Mouse (Mus musculus) frontal cortex, postnatal 14 days (tissue): ENCODE results near the gene Eng.

Source experiments
- DNase-seq, 2 experiments: peaks; one replicate each; pipeline ENCODE4 v3.0.0; 2022; ENCODE audit warnings: low spot score in 2 of 2

Eng gene

DNA sequence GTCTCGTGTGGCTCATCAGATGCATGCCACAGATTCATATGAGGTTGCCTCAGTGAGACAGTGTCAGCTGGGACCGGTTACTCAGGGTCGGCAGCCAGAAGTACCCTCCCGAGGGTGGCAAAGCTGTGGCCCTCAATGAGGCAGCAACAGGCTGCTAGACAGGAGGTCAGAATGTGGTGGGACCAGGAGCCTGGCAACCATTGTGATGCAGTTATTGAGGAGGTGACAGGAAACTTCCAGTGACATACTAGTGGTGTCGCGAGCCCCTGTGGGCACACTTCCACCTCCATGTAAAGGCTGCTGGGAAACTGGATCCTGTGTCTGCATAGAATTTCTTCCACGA is 24.9 kb upstream of the Eng start, which contains the start of gene Ak1:
Gene Ak1 (plus strand): TSS at position 242 of the 343 bp plus-strand sequence.
- DNase-seq = no peak

DNA sequence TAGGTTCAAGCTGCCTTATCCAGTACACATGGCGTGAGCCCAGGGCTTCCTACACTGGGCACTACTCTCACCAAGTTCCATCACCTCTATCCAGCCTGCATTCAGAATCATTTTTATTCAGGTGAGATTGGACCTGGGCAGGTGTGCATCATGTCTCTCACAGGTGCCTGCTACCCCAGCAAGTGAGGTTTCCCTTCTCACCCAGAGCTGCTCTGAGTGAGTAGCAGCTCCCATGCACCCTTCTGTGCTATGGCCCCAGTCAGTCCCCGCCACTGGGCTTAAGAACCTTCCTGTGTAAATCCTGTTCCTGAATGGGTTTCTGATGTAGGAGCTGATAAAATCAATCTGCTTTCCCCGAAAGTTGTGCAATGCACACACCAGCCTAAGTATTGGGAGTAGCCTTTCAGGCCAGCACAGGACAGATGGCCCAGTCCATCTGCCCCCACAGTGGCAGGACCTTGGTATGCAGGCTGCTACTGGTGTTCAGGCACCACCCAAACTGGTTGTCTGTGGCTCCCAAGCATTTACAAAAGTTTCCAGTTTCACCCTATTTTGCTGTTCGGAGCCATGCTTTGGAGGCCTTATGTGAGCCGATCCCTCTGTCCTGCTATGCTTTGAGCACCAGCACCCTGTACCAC is 22.2 kb upstream of the Eng start:
- DNase-seq = no peak

DNA sequence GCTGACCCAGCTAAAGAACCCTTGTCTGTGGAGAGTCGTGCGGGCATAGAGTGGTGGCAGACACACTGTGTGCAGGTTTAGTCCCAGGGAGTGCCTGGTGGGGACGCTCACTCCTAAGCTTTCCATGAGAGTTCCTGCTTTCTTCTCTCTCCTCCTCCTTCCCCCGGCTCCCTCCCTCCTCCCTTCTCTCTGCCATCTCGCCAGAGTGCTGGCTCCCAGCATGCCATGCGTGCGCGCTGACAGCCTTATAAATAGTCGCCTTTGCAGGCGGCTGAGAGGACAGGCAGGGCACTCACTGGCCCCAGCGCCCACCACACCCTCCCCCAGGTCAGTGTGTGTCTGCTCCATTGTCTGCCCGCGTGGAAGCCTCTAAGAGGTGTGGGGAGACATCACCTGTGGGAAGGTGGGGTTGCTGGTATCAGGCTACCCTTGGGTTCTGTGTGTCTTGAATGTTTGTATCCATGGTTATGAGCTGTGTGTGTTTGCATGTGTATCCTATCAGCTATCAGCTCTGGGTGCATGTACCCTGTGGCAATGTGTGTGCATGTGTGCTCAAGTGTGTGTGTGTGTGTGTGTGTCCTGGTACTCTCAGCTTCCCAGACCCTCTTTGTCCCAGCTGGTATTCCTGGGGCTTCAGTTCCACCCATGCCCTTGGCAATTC is 21.1 kb upstream of the Eng start:
- DNase-seq = peak; percentile 83

DNA sequence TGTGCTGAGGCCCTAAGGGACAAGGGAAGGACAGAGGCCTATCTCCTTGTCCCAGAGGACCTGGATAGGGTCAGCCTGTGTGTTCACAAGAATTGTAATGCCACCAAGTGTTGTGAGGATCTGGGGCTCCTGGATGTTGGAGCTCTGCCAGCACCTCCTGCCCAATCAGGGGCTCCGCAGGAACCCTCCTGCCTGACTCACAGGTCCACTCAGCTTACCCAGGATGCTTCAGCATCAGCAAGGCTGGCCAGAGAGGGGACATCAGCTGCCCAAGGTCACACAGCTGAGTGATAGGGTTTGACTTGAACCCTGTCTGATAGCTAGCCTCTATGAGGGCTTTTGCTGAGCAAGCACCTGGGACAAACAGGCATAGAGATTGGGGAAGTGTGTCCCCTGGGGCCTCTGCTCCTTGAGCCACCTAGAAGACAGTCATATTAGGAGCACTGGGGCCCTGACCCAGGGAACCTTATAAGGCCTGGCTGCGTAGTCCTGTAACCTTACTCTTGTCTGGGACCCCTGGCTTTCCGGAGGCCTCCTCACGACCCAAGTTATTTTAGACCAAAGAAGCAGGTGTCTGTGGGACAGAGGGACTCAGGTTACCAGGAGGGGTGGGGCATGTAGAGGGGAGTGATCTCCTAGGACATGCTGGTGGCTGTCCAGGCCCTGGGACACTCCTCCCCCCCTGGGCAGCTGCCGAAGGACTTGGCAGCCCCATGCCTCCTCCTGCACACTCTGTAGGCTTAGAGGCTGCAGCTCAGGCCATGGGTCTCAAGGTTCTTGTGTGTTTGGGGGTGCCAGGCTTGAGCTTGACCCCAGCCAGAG is 20.3 kb upstream of the Eng start:
- DNase-seq = peak; percentile 53 to 61

DNA sequence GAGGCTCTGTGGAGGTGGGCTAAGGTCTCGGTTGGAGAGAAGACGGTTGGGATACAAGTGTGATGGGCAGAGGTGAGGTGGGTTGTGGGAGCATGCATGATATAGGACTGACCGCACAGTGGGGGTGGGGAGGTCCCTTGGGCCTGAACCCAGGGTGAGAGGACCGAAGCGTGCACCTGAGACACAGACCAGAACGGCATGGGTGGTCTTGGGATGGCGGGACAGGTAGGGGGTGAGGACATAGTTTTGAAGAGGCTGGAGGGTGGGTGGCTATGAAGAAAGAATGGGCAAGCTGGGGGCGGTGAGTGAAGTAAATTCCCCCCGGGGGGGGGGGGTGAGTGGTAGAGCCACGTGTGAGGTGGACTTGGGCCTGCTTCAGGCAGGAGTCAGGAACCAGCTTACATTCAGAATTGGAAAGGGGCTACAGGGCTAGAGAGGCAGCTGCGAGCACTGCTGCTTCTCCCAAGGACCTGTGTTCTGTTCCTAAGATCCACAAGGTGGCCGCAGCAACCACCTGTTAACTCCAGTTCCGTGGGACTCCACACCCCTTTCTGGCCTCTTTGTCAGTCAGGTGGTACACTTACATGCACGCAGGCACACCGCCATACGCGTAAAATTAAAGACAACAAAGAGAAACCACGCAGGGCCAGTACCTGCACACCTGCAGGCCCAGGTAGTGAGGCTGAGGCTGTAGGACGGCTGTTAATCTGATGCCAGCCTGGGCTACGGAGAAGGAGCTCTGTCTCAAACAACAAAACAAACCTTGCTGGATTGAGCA is 18.9 kb upstream of the Eng start:
- no peak for DNase-seq

DNA sequence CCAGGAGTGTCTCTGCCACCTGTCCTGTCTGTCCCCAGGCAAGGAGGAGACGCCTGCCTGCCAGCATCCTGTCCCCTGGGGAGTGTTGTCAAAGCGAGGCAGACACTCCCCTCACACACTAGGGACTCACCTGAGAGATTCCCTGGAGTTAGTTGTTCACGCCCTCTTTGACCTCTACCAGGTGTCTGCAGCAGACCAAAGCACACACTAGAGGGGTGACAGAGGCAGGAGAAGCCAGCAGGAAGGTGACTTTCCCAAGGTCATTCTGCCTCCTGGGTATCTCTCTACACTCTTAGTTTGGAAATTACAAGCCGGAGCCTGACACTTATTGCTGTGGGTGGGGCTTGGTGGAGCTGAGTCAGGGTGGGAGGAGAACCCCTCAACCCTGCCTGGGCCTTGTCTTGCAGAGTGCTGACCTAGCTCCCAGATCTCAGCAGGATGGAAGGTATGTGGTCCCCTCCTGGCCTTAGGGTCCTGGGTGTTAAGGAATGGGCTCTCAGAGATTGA is 18.3 kb upstream of the Eng start:
- no peak for DNase-seq

DNA sequence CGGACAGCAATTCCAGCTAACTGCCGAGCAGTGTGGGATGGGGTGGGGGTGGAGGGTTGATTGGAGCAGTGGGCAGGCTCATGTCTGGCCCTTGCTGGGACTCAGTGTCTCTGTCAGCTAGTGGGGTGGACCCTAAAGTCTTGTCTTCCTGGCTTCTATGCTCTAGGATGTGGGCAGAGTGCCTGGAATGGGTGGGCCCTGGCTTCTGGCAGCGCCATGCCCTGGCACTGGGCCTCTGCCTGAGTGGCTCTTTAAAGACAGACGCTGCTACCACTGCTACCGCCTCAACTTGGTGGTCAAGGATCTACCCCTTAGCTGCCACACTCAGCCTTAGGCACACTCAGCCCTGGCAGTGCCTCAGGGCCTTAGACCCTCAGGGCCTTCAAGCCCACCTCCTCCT is 17.7 kb upstream of the Eng start:
- DNase-seq = peak; percentile 54 to 62

DNA sequence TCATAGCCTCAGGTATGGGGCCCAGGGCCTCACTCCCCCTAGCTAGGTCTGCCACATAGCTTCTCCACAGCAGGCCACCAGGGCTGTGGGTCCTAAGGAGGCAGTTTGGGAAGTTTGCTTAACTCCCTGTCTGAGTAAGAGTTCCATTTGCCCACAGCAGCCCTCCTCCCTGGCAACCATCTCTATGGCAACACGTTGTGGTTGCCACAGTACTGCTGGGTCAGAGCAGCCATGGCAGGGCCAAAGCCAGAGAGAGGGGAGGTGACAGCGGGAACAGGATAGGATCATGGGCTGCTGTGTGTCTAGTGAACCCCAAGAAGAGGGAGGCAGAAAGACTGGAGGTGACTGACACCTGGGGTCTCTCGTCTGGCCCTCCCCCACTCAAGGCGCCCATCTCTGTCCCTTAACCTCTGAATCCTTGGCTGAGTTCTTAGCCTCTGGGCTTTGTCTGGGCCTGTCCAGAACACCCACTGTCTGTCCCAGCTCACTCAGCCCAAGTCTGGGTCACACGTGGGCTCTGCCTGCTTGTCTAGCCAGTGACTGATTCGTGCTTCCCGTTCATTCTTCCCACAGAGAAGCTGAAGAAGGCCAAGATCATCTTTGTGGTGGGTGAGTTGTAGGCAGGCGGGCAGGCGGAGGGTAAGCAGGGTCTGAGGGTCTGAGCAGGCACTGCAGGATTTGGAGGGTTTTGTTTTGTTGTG is 17.0 kb upstream of the Eng start:
- DNase-seq = peak in 1 of 2 experiments; percentile 59

DNA sequence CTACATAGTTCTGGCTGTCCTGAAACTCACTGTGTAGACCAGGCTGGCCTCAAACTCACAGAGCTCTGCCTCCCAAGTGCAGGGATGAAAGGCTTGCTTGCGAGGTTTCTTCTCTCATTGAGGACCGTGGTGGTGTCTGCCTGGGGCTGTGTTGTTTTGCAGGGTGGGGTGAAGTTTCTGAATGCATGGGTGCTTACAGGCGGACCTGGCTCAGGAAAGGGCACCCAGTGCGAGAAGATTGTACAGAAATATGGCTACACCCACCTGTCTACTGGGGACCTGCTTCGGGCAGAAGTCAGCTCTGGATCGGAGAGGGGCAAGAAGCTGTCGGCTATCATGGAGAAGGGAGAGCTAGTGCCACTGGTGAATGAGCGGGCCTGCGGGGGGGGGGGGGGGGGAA is 16.4 kb upstream of the Eng start:
- no peak for DNase-seq

DNA sequence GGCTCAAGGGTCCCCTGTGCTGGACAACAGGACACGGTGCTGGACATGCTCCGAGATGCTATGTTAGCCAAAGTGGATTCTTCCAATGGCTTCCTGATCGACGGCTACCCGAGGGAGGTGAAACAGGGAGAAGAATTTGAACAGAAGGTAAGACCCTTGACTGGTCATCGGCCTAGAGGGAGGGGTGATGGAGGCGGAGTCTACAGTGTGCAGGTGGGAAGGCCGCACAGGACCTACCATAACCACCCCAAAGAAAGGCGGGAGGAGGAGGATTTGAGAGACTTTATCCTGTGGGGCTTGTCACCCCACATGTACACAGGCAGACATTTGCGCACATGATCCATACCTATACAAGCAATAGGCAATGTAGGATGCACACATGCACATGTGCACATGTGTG is 15.3 kb upstream of the Eng start:
- DNase-seq = no peak

DNA sequence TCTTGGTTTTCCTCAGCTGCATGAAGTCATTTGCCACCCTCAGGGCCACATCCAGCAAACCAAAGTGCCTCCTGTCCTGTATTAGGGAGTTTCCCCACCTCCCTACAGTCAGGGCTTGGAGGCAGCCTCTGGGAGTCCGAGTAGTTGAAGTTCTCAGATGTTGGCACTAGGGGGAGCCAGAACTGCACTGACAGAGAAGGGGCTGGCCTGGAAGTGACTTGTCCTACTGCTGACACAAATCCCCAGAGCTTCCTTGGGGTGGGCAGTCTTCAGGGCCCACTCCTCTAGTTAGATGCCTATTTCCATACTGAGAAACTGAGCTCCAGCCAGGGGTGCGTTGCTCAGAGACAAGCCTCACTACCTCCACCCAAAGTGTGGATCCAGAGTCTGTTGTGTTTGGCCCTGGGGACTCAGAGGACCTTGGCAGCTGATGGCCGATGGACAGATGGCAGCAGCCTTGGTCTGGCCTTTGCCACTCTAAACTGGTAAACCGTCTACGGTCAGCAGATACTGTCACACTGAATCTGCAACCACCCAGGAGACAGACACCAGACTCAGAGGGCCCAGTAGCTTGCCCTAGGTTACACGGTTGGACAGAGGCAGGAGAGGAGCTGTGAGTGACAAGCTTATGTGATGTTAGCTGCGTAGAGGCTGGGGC is 14.5 kb upstream of the Eng start:
- DNase-seq = peak; percentile 55 to 72

DNA sequence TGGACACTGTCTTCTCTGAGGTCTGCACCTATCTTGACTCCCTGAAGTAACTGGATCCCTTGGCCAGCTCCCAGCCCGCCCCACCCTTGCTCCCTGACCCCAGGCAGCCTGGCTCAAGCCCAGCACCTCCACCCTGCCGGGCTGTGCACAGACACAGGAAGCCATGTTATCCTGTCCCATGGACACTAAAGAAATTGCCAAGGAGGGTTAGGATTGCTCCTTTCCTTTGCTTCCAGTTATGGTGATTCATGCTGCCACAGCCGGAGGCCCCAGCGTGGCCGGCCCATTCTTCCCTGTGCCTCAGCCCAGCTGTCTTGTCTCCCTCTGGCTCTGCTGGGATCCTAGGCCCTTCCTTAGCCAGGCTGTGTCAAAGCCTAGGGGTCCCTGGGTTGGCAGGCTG is 12.7 kb upstream of the Eng start:
- no peak for DNase-seq

DNA sequence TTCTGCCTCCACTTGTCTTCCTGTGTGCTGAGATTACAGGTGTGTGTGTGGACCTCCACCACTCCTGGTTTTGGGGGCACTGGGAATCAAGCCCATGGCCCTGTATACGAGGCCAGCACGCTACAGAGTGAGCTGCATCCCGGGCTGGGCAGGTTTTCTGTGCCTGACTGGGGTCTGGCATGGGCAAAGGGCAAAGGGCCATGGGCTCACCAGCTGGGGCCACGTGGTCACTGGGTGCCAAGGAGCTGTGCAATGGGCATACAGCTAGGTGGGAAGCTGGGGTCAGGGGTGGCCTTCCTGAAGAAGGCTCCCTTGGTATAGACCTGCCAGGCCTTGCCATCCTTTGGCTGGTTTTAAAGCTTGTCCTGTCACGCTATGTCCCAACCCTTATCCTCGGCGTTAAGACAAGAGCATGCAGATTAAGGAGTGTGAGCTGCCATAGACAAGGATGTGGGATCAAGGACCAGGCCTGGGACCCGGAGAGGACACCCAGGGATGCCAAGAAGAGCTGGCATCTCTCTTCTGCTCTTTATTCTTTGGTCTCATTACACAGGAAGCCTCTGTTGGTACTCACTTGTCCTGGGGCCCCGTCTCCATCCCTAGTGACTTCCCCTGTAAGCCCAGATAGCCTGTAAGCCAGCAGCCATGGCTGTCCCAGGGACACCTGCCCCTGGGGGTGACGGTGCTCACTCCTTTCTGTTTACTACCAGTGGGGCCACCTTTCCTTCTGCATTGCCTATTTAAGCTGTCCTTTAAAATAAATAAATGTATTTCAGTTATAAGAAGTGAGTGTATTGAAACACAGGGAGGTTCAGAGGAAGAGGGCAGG is 11.9 kb upstream of the Eng start:
- DNase-seq = no peak

DNA sequence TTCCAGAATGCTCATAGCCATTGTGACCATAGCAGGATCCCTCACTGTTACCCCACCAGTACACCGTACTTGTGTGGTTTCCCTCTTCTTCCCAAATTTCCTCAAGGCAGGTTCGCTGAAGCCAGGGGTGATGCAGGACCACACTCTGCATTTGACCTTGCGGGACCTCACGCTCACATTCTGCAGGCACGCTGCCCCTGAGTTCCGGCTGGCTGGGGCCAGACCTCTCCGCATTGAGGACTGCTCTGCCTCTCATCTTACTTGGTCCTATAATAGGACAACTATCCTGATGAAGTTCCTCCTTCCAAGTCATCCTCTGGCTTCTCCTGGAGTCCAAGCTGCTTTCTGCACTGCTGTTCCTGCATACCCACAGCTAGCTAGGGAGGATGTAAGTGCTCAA is 9.8 kb upstream of the Eng start:
- no peak for DNase-seq

DNA sequence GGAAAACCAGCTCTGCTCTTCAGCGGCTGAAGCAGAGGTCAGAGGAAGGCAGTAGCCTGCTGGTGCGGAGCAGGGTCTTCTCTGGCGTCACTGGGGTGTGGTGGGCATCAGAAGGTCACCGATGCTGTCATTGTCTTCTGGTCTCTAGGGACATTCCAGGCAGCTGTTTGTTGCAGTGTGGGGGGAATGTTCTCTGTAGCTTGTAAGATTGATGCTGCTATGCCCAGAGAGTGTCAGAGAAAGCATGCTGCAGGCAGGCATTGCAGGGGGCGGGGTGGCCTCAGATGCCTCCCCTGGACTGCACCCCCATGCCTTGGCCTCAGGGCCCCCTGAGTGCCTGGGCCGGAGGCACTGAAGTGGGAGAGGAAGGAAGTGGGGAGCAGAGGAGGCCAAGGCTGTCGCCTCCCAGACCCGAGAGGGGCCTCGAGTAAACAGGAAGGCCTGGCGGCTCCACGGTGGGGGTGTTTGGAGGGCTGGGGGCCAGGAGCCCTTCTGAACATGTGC is 8.6 kb upstream of the Eng start:
- DNase-seq = no peak

DNA sequence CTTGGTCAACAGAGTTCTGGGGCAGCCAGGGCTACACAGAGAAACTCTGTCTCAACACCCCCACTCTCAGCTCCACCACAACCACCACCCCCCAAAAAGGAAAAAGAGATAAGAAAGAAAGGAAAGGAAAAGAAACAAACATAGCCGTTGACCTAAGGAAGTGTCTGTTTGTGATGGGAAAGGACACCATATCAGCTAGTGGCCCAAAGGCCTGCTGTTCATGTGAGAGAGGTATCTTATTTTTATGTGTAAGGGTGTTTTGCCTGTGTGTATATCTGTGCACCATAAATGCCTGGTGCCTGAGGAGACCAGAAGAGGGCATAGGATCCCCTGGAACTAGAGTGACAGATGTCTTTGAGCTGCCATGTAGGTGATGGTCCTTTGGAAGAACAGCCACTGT is 6.8 kb upstream of the Eng start:
- DNase-seq = no peak

DNA sequence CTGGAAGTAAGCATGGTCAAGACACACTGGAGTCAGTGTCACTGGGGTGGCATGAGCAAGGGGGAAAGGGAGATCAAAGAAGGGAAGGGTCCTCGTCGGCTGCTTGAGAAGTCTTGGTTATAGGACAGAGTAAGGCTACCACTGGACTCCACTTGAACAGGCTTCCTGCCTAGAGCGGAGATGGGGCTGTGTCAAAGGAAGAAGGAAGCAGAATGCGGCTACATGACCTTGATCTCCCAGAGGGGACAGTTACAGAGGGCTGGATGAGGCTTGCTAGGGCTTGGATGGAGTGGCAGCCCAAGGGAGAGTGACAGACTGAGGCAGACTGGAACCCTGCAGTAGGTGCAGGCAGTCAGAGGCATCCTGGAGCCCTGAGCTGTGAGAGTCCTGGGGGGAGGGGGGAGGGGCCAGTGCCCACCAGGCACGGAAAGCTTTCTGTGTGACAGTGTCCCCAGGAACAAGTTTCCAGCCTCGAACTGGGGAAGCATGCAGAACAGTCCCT is 5.8 kb upstream of the Eng start:
- no peak for DNase-seq

DNA sequence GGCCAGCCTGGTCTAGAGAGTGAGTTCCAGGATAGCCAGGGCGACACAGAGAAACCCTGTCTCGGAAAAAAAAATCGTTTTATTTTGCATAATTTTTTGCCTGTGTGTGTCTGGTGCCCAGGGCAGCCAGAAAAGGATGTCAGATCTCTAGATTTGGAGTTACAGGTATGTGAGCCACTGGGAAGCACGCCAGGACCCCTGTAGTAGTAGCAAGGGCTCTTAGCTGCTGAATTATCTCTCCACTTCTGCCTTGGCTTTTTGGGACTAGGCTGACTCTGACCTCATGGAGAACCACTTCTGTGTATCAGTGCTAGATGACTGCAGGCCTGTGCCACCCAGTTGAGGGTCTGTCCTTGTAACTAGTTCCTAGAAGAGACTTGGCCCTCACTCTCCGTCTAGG is 4.6 kb upstream of the Eng start:
- no peak for DNase-seq

DNA sequence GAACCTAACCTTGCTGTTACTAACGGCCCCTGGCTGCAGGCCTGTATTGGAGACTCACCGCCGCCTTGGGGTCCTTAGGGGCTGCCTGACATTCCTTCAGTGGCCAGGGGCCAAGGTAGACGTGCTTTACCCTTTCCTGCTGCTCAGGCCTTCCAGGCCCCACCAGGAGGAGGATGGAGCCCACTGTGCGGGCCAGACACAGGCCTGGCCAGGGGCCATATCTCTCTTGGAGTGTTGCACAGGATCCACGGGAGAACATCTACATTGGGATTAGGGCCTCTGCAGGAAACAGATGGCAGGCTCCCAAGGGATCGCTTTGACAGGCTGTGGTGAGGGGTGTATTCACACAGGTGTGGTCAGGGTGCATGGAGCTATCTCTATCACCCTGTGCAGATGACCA is 3.6 kb upstream of the Eng start:
- DNase-seq = no peak

DNA sequence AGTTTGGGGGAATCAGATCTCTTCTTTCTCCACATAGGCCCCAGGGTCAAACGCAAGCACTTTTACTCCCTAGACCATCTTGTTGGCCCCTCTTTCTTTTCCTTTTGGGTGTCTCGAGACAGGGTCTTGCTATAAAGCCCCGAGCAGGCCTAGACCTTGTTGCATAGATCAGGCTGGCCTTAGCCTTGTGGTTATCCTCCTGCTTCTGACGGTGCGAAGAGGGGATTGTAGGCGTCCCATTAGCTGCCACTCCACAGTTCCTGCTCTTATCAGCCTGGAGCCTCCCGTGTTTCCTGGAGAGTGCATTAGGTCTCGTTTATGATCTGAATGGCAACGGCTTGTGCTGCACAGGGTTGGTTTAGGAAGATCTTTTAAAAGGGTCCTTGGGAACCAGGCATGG is 2.3 kb upstream of the Eng start:
- DNase-seq = no peak
